Mouse (Mus musculus) CD4-positive, CD25-positive, alpha-beta regulatory T cell (primary cell): ENCODE measurements around the gene Pnpt1. TPM values are rescaled to one million over a fixed set of nuclear protein-coding genes. Genes with fewer than 3 reads are reported as not detected.

Source experiments
- polyA plus RNA-seq: library from polyadenylated mRNA; unstranded; fragments of 100-300 nt; shearing (Covaris generic); gene quantifications from one replicate; pipeline ENCODE4 v1.2.1, GENCODE M21; 2017

The Pnpt1 gene
- polyA plus RNA-seq, result 41.0 TPM

GRCm38 (mm10) chr11:29130385-29131355, at the start of gene Pnpt1:
Pnpt1 (plus strand) TSS chr11:29130744.

GRCm38 (mm10) chr11:29172563-29173124, 42.1 kb downstream of the Pnpt1 start, which contains the start of gene Ppp4r3b:
Ppp4r3b (plus strand) TSS chr11:29172890.

Other genes starting within 250 kb of the Pnpt1 start
- 149 TPM for gene Ppp4r3b, start 42.1 kb downstream of the Pnpt1 start, polyA plus RNA-seq
- gene Cfap36, start 116.7 kb downstream of the Pnpt1 start, polyA plus RNA-seq, result 30.0 TPM
- 3.3 TPM for gene Ccdc88a, start 242.9 kb downstream of the Pnpt1 start, polyA plus RNA-seq